Mouse (Mus musculus) olfactory bulb, adult 2 months (tissue): Measurements from ENCODE around the gene Gm15294.

Source experiments
- CTCF ChIP-seq: fragments of 200-500 bp; IDR thresholded peaks from 2 replicates; pipeline ENCODE4 v1.5.1; 2012; ENCODE audit warnings: low read depth, mild to moderate bottlenecking, low read length, moderate library complexity; ENCODE audit not compliant: insufficient read depth
- POLR2A ChIP-seq: fragments of 200-500 bp; IDR thresholded peaks from 2 replicates; pipeline ENCODE4 v1.6.1; 2012; ENCODE audit warnings: mild to moderate bottlenecking, low read depth, low read length, moderate library complexity; ENCODE audit not compliant: insufficient read depth

GRCm38 (mm10) chrX:141874024-141874423 lies 1.0 kb downstream of the Gm15294 start:
- no peak for TF ChIP-seq POLR2A
- no peak for TF ChIP-seq CTCF
